Mouse (Mus musculus): ENCODE data around the gene Slc18a3.

DNA sequence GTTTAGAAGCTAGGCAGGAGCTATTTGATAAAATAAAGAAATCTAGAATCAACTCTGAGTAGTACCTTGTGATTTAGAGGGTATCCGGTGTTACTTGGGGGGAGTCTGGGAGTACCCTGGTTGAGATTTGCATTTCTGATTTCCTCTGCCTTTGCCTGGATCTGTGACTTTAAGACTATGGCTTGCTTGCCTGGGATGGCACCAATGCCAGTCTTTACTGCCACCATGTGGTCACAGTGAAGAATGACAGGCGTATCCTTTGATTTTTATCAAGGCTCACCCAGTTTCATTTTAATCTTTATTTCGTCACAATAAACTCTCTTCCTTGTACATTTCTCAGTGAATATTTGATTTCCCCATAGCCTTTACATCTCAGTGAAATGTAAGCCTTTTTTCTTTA is 17.4 kb upstream of the Slc18a3 start:
- TF ChIP-seq CTCF (IDR thresholded peaks at IDR 0.05; ENCODE audit: insufficient read depth, low read depth, low read length), result no peak
- TF ChIP-seq POLR2A (IDR thresholded peaks at IDR 0.05; ENCODE audit: insufficient read depth, low read depth, low read length), result no peak
